Mouse (Mus musculus) R1 (cell line): ENCODE results near the gene 1700013F07Rik.
"Not testable (repeated sequence)": the region's sequence is repeated elsewhere in the genome, so short reads cannot be mapped to it uniquely, and the experiment has no call there.

Experiments
- DNase-seq: peaks from one replicate; pipeline ENCODE4 v3.0.0-alpha.2; 2018; ENCODE audit warnings: low read depth, low spot score

The 1700013F07Rik gene

GRCm38 (mm10) chr3:108533951-108534350 is at the start of gene 1700013F07Rik:
Gene 1700013F07Rik (plus strand): TSS chr3:108534150.
- DNase-seq, result no peak

- DNase-seq, result no peak
These were observed 49.2 kb upstream of the 1700013F07Rik start for GRCm38 (mm10) chr3:108484749-108485148.

- DNase-seq, result peak; percentile 64
These were observed 44.0 kb upstream of the 1700013F07Rik start for GRCm38 (mm10) chr3:108489968-108490367.

- no peak for DNase-seq
These were observed 39.0 kb upstream of the 1700013F07Rik start for GRCm38 (mm10) chr3:108494861-108495474.

- no peak for DNase-seq
These were observed 38.5 kb upstream of the 1700013F07Rik start for GRCm38 (mm10) chr3:108495486-108495885.

- DNase-seq, result peak; percentile 25
These were observed 36.3 kb upstream of the 1700013F07Rik start for GRCm38 (mm10) chr3:108497602-108498001.

- no peak for DNase-seq
These were observed 34.1 kb upstream of the 1700013F07Rik start for GRCm38 (mm10) chr3:108499826-108500225.

GRCm38 (mm10) chr3:108501411-108501810 is 32.5 kb upstream of the 1700013F07Rik start:
- DNase-seq, result not testable (repeated sequence)

- DNase-seq, result no peak
These were observed 30.0 kb upstream of the 1700013F07Rik start for GRCm38 (mm10) chr3:108503908-108504307.

- DNase-seq, result no peak
These were observed 25.0 kb upstream of the 1700013F07Rik start for GRCm38 (mm10) chr3:108508745-108509474.

GRCm38 (mm10) chr3:108510156-108510555 is 23.8 kb upstream of the 1700013F07Rik start:
- no peak for DNase-seq

- DNase-seq, result no peak
These were observed 23.1 kb upstream of the 1700013F07Rik start for GRCm38 (mm10) chr3:108510716-108511483.

- DNase-seq, result peak; percentile 89
These were observed 20.5 kb upstream of the 1700013F07Rik start for GRCm38 (mm10) chr3:108513465-108513864.

- no peak for DNase-seq
These were observed 15.7 kb upstream of the 1700013F07Rik start for GRCm38 (mm10) chr3:108518276-108518675.

GRCm38 (mm10) chr3:108523415-108523814 is 10.5 kb upstream of the 1700013F07Rik start:
- DNase-seq, result no peak

- DNase-seq, result peak; percentile 66
These were observed 5.5 kb upstream of the 1700013F07Rik start for GRCm38 (mm10) chr3:108528489-108528888.

GRCm38 (mm10) chr3:108533114-108533885 is 650 bp upstream of the 1700013F07Rik start:
- DNase-seq, result no peak

GRCm38 (mm10) chr3:108535896-108536516 is 2.1 kb downstream of the 1700013F07Rik start:
- no peak for DNase-seq

GRCm38 (mm10) chr3:108536517-108537260 is 2.7 kb downstream of the 1700013F07Rik start, which contains the start of gene 5330417C22Rik:
Gene 5330417C22Rik (minus strand): TSS chr3:108536536.
- peak; percentile 61 for DNase-seq

GRCm38 (mm10) chr3:108537303-108537702 is 3.4 kb downstream of the 1700013F07Rik start:
- DNase-seq, result peak; percentile 94
